Mouse (Mus musculus) macrophage (primary cell): ENCODE results near the gene Ikzf1. TPM values are rescaled to one million over a fixed set of nuclear protein-coding genes. Genes with fewer than 3 reads are reported as not detected.

Experiments used
- H3K27ac ChIP-seq: fragments of 350-480 bp; formaldehyde crosslinking; 2 replicates; pipeline ENCODE4 v1.9.0; 2021
- H3K36me3 ChIP-seq: fragments of 350-480 bp; formaldehyde crosslinking; 2 replicates; pipeline ENCODE4 v1.9.0; 2021; ENCODE audit errors: inconsistent target
- H3K4me3 ChIP-seq: fragments of 350-480 bp; formaldehyde crosslinking; 2 replicates; pipeline ENCODE4 v1.9.0; 2021; ENCODE audit errors: inconsistent target
- H3K79me2 ChIP-seq: fragments of 350-480 bp; formaldehyde crosslinking; 2 replicates; pipeline ENCODE4 v1.9.0; 2021; ENCODE audit errors: inconsistent target
- WGBS: methylation state at CpG from one replicate; pipeline ENCODE4 v1.1.7; 2026; ENCODE audit warnings: inconsistent platforms; ENCODE audit not compliant: missing documents; 5-methylcytosine and 5-hydroxymethylcytosine counted together
- polyA plus RNA-seq: library from polyadenylated mRNA; stranded (reverse); fragments of 250-400 nt; gene quantifications from 3 replicates; pipeline ENCODE4 v1.2.4, GENCODE M21; 2018; ENCODE audit warnings: inconsistent platforms

Gene Ikzf1
- polyA plus RNA-seq, 1 experiment from 2014 or later, result 28.8 TPM

DNA sequence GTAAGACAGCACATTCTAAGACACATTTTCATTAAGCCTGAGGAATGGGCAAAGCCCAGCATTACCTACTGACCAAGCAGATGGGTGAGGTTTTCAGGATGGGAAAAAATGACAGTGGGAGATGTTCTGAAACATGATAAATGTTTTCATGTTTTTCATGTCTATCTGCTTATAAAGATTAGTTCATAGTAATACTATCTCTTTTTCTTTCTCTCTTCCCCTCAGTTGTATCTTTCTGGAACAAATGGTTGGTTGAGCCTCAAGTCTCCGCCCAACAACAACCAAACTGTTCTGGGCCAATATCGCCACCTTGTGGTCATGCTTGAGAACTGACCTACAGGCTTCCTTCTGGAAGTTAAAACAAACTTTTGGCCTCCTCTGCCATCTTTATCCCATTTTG lies 57.8 kb downstream of the Ikzf1 start:
- WGBS, result 40% methylated on average over 2 of the region's 2 CpGs
- H3K4me3 ChIP-seq, result no peak overlapping the region
- H3K27ac ChIP-seq, result no peak overlapping the region
- peaks cover 31% of the 10 kb centered on the region; the same call in 1 of the 2 replicates for H3K36me3 ChIP-seq
- peaks cover 80% of the 10 kb centered on the region for H3K79me2 ChIP-seq

DNA sequence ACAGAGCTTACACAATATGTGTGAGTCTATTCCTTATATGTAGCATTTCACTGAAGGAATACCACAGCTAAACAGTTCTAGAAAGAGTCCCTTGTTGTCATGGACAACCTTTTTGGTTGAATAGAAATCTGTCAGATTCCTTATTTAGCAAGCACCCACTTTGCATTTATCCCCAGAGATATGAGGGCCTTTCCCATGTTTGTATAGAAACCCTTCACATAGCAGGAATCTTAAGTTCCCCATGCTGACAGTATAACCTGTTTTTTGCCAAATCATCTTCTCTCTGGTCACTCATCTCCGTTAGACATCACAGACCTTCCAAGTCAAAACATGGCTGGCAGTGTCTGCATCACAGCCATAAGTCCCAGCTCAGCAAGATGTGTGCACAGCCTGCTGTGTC lies 59.4 kb downstream of the Ikzf1 start:
- 65% methylated on average over 1 of the region's 1 CpGs for WGBS
- Histone ChIP-seq H3K36me3 (peaks cover 46% of the 10 kb centered on the region), H3K27ac (no peak overlapping the region), H3K79me2 (peaks cover 83% of the 10 kb centered on the region), H3K4me3 (no peak overlapping the region)

DNA sequence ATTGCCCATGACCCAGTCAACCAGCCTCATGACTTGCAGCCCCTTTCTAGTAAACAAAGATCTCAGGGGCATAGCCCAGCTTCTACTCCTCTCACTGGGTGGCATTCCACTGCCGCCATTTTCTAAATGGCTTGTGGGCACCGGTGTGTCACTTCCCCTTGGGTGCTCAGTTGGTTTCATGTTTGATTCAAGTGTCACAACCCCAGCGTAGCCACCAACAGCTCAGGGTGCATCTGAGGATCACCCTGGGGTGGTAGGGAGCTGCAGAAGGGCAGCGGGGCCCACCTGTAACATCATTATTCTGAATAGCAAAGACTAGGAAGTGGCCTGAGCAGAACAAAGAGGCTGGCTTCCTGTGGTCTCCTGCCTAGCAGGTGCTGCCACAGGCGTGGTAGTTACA lies 66.3 kb downstream of the Ikzf1 start:
- Histone ChIP-seq H3K27ac (no peak overlapping the region), H3K4me3 (no peak overlapping the region), H3K36me3 (peaks cover 93% of the 10 kb centered on the region), H3K79me2 (peaks cover 77% of the 10 kb centered on the region; the same call in 1 of the 2 replicates)
- WGBS, result 79% methylated on average over 5 of the region's 5 CpGs

DNA sequence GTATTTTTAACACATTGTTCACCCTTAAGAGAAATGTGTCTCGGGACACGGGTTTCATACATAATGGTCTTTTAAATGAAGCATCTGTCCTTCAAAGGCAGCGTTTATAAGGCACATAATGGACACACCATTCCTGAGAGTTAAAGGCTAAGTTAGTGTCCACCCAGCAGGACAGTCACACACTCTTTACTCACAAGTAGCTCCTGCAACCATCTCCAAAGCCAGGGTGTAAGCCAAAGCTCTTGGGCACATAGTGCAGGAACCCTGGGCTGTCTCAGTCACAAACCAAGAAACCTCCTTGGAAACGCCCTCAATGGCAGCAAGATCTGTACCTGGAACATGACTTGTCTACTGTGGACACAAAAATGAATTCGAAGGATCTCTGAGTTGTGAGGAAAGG lies 68.1 kb downstream of the Ikzf1 start:
- 83% methylated on average over 4 of the region's 5 CpGs for WGBS

DNA sequence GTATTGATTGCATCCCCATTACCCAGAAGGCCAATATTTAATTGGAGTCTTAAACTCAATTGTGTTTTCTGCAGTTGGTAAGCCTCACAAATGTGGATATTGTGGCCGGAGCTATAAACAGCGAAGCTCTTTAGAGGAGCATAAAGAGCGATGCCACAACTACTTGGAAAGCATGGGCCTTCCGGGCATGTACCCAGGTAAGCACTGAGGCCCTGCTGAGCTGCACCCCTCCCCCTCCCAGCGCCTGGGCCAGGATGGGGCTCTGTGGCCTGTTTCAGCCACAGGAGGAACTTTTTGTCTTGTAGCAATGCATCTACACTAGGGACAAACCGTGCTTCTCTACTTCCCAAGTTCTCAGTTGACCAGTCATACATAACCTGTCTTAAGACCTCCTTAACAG lies 73.3 kb downstream of the Ikzf1 start:
- Histone ChIP-seq H3K36me3 (peaks cover 59% of the 10 kb centered on the region), H3K27ac (no peak overlapping the region), H3K79me2 (peaks cover 18% of the 10 kb centered on the region; the same call in 1 of the 2 replicates), H3K4me3 (no peak overlapping the region)
- 96% methylated on average over 6 of the region's 6 CpGs for WGBS

More for the DNA sequence above, 68.1 kb downstream of the Ikzf1 start:
- Histone ChIP-seq H3K27ac (no peak overlapping the region), H3K4me3 (no peak overlapping the region), H3K79me2 (peaks cover 59% of the 10 kb centered on the region; the same call in 1 of the 2 replicates), H3K36me3 (peaks cover 87% of the 10 kb centered on the region)

DNA sequence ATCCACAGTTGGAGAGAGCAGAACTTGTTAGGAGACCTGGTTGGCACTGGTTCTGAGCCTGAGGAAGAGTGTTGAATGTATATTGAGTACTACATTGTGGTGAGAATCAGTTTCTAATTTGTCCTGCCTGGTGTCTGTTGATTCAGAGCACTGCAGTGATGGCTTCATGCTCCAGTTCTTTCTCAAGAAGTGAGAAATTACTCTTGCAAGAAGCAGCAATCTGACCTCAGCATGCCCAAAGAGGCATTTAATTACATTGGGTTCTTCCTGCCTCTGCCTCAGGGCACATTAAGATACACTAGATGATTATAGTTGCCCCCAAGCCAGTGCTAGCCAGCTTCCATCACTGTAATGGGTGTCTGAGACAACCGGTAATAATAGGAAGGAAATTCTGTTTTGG lies 74.1 kb downstream of the Ikzf1 start:
- Histone ChIP-seq H3K36me3 (peaks cover 52% of the 10 kb centered on the region), H3K79me2 (peaks cover 14% of the 10 kb centered on the region; the same call in 1 of the 2 replicates), H3K4me3 (no peak overlapping the region), H3K27ac (no peak overlapping the region)
- WGBS, result 83% methylated on average over 1 of the region's 1 CpGs

DNA sequence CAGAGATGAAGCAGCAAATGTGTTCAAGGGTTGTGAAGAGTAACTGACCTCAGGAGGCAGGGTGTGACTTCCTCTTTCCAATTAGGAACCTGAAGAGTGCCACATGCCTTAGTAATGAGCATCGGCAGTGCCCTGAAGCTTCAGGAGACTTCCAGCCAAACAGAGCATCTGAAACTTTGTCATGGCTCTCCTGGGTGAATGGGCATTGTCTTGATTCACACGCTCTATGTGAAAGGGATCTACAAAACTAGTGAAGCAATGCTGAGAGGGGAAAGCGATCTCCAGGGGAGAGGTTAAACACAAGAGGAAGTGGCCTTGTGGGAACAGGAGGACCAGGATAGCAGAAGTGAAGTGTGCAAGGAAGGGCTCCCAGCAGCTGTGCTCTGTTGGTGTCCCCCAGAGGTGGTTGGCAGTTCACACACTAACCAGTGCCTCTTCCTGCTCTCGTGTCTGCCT lies 78.4 kb downstream of the Ikzf1 start:
- Histone ChIP-seq H3K36me3 (peaks cover 22% of the 10 kb centered on the region), H3K27ac (peak overlapping the region; percentile 35)
- 2% methylated on average over 4 of the region's 4 CpGs for WGBS

DNA sequence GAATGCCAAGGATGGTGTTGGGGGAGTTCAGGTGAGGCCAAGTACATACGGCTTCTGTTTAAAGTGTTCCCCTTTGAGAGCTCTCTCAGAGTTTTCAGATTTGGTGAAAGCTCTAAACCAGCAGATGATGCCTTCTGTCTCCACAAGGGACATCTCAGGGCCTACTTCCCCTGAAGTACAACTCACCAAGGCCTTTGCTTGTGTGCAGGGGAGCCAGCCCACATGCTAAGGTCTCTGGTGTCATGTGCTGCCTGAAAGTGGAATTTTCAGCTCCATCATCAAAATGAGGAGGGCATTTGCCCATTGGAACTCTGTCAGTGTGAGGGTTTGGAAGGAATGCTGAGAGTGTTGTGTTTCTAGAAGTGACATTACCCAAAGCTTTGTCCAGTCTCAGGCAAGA lies 80.6 kb downstream of the Ikzf1 start:
- Histone ChIP-seq H3K36me3 (peaks cover 25% of the 10 kb centered on the region), H3K79me2 (peaks cover 38% of the 10 kb centered on the region; the same call in 1 of the 2 replicates), H3K27ac (no peak overlapping the region), H3K4me3 (no peak overlapping the region)
- WGBS, result 50% methylated on average over 1 of the region's 1 CpGs

More for the DNA sequence above, 78.4 kb downstream of the Ikzf1 start:
- peaks cover 30% of the 10 kb centered on the region; the same call in 1 of the 2 replicates for H3K79me2 ChIP-seq
- no peak overlapping the region for H3K4me3 ChIP-seq

DNA sequence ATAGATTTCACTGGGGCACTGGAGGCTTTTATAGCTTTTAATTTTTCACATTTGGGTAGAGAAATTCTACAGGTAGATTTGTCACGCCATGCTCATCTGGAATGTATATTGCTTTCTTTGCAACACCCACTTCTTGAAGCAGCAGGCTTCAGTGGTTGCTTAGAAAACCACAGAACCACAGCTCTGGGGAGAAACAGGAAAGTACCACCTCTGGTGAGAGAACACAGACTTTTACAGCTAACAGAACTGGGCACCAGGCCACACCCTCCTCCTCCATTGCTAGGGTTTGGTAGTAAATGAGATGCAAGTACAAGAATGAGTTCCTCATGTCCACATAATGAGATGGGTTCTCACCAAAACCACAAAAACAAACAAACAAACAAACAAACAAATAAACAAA lies 81.3 kb downstream of the Ikzf1 start:
- Histone ChIP-seq H3K27ac (no peak overlapping the region), H3K4me3 (no peak overlapping the region), H3K36me3 (peaks cover 25% of the 10 kb centered on the region)

DNA sequence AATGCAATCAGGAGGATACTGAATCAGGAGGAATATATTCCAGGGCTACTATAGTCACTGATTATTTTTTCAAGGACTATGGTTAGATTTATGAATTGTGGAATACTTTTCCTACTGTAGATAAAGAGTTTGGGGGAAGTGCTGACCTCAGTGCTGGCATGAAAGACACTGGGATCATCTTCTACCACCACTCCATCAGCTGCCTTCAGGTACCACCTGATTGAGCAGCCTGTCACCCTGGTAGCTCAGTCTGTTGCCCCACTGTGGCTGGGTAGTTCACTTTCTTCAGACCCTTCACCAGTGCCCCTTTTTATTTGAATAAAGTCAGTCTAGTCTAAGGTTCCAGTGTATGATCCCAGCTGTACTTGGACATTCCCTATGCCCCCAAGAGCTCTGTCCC lies 81.9 kb downstream of the Ikzf1 start:
- Histone ChIP-seq H3K4me3 (no peak overlapping the region), H3K36me3 (peaks cover 25% of the 10 kb centered on the region), H3K79me2 (peaks cover 38% of the 10 kb centered on the region; the same call in 1 of the 2 replicates), H3K27ac (no peak overlapping the region)

More for the DNA sequence above, 81.3 kb downstream of the Ikzf1 start:
- peaks cover 38% of the 10 kb centered on the region; the same call in 1 of the 2 replicates for H3K79me2 ChIP-seq
- 31% methylated on average over 1 of the region's 1 CpGs for WGBS

DNA sequence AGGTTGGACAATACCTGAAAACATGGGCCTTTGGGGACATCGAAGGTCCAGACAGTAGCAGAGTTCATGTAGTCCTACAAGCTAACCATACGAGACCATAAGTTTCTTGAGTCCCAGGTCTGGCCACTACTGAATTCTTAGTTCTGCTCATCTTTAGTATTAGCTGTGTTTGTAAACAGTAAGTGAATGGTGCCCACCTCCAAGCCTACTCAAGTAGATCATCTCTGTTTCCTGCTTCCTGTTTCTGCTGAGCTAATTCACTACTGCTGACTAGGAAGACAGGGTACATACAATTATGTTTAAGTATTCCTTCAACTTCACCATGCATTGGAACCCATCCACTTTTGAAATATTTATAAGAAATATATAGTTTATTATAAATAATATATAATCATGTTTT lies 83.3 kb downstream of the Ikzf1 start:
- H3K4me3 ChIP-seq, result no peak overlapping the region
- 100% methylated on average over 2 of the region's 2 CpGs for WGBS
- peaks cover 30% of the 10 kb centered on the region for H3K36me3 ChIP-seq
- H3K27ac ChIP-seq, result no peak overlapping the region
- peaks cover 38% of the 10 kb centered on the region; the same call in 1 of the 2 replicates for H3K79me2 ChIP-seq

DNA sequence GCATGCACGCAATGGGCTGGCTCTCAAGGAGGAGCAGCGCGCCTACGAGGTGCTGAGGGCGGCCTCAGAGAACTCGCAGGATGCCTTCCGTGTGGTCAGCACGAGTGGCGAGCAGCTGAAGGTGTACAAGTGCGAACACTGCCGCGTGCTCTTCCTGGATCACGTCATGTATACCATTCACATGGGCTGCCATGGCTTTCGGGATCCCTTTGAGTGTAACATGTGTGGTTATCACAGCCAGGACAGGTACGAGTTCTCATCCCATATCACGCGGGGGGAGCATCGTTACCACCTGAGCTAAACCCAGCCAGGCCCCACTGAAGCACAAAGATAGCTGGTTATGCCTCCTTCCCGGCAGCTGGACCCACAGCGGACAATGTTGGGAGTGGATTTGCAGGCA lies 84.5 kb downstream of the Ikzf1 start:
- 98% methylated on average over 19 of the region's 20 CpGs for WGBS
- H3K27ac ChIP-seq, result no peak overlapping the region
- H3K79me2 ChIP-seq, result peaks cover 38% of the 10 kb centered on the region; the same call in 1 of the 2 replicates
- no peak overlapping the region for H3K4me3 ChIP-seq
- peaks cover 30% of the 10 kb centered on the region for H3K36me3 ChIP-seq

DNA sequence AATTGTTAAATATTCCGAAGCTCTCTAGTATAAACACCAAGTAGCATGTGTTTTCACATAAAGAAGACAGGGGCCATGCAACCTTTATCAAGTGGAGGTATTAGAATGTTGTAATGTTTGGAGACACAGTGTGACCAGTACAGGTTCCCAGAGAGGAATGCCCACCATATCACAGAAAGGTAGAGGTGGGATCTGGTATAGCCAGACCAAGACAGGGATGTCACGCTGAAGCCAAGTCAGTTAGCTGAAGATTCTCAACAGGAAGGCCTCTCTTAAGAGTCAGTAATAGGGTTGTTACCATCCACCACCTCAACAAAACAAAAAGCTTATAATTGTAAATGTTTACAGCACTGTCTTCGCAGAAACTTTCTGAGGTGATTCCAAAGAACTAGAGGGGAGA lies 85.9 kb downstream of the Ikzf1 start:
- H3K79me2 ChIP-seq, result peaks cover 27% of the 10 kb centered on the region; the same call in 1 of the 2 replicates
- H3K4me3 ChIP-seq, result no peak overlapping the region
- peaks cover 30% of the 10 kb centered on the region for H3K36me3 ChIP-seq
- H3K27ac ChIP-seq, result no peak overlapping the region
- 93% methylated on average over 3 of the region's 3 CpGs for WGBS

DNA sequence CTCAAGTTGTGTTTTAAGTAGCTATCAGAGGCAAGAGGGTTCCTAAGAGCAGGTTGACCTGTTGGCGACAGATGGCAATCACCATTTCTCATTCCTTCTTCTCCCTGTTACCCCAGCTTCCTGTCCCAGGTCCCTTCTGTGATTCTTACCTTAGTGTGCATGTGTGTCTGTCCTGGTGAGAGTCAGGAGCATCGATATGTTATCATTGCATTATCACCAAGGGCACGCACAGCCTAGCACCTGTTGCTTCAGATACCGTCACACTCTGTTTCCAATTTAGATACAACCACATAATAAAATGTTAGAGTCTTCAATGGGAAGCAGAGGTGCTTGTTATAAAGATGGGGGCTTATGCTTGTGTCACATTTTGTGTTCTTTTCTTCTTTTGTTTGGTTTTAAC lies 87.4 kb downstream of the Ikzf1 start:
- Histone ChIP-seq H3K36me3 (peaks cover 23% of the 10 kb centered on the region), H3K4me3 (no peak overlapping the region), H3K27ac (no peak overlapping the region), H3K79me2 (peaks cover 18% of the 10 kb centered on the region; the same call in 1 of the 2 replicates)
- 91% methylated on average over 4 of the region's 4 CpGs for WGBS

DNA sequence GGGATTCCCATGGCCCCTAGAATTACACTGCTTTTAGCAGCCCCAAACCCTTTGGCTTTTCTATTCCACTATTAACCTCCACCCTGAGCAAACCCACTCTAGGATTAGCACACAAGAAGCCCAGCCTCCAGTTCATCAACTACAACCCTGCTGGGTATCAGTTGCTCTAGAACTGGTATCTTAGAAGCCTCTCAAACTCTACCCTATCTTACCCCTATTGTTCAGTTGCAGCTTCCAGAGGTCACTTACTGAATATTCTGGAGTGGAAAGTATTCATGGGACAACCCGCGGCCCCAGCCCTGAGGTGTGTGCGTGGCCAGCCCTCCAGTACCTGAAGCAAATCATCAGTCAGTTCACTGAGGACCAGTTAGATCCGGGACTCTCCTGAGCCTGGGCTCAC lies 89.6 kb downstream of the Ikzf1 start:
- peaks cover under 1% of the 10 kb centered on the region; the same call in 1 of the 2 replicates for H3K79me2 ChIP-seq
- no peak overlapping the region for H3K27ac ChIP-seq
- peaks cover 14% of the 10 kb centered on the region for H3K36me3 ChIP-seq
- H3K4me3 ChIP-seq, result no peak overlapping the region
- 100% methylated on average over 4 of the region's 4 CpGs for WGBS

DNA sequence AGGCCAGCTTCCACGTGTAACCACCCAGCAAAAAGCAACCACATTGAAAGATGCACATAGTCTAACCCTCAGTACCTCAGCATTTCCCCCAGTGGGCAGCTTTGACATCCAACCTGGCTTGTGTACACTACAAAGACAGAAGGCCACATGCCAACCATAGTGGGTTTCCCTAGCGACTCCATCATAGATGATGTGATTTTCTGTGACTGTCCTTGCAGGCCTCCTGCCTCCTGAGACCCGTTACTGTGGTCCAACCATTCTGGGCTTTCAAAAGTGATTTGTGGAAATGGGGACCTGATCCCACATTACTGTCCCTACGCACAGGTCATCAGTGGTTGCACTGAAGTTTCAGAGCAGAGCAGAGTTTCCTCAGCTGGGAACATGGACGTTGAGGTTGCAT lies 90.1 kb downstream of the Ikzf1 start:
- no peak overlapping the region for H3K27ac ChIP-seq
- 100% methylated on average over 5 of the region's 5 CpGs for WGBS

More for the DNA sequence above, 90.1 kb downstream of the Ikzf1 start:
- Histone ChIP-seq H3K4me3 (no peak overlapping the region), H3K79me2 (no peaks in the 10 kb centered on the region; the same call in 1 of the 2 replicates), H3K36me3 (peaks cover 9% of the 10 kb centered on the region; the same call in 1 of the 2 replicates)
